Mouse (Mus musculus) embryonic stem cell, embryonic (primary cell): ENCODE measurements around the gene Padi6.

Experiments used
- CTCF ChIA-PET, 4 experiments: fragments of 300-600 bp in 2 of 4; fragments of 350-600 bp in 2 of 4; sonication (Branson Sonifier 250); formaldehyde crosslinking; loops; one replicate each; lab custom pipeline; 2022; ENCODE audit warnings: inconsistent platforms in 2 of 4; lab: Charles Lee
- POLR2A ChIA-PET, 4 experiments: fragments of 300-600 bp in 2 of 4; fragments of 350-600 bp in 2 of 4; sonication (Branson Sonifier 250); formaldehyde crosslinking; loops; one replicate each; lab custom pipeline; 2022; ENCODE audit warnings: antibody characterized with exemption in 4 of 4, inconsistent platforms in 1 of 4; lab: Charles Lee

Gene Padi6

DNA sequence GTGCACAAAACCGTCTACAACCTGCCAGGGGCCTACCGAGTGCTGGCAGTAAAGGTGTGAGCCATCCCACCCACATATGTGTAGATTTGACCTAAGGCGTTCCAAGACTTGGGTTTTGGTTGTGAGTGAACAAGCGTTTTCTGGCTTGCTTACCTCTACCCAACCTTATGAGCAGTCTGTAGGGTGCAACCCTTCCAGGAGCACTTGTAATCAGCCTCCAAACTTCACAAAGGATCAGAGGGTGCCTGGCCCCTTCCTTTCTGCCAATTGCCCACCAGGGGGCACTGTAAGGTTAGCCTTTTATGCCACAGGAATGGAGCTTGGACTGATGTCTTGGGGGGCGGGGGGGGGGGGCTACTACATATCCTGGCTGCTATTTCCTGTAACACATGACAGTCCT is 18.6 kb downstream of the Padi6 start:
- CTCF ChIA-PET = interaction anchor here (0.5 to 2.3 kb wide), 43 partner anchors 9 to 1616 kb away, joined by 3 to 27 read pairs (median 4); partner anchors contain the start of gene Padi6 (in 2 of the 4)
- POLR2A ChIA-PET = interaction anchor here (0.6 to 17.6 kb wide), 24 partner anchors 9 to 1048 kb away, joined by 3 to 362 read pairs (median 4); partner anchors contain the start of gene Padi6 (in 1 of the 4)

DNA sequence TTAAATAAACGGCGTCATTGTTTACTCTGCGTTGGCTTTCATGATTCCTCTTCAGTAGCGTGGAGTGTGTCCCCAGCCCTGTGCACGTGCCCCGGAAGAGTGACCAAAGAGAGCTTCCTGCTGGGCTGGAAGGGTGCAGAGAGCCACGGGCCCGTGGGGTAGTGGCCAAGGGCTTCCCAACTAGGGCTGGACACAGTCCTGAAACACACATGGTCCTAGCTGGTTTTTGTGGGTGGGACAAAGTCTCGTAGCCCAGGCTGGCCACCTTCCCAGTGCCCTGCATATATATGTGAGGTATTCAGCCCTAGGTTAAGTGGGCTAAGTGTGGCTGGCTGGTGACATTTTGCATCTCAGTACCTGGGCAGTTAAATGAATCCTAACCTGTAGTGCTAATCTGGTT is 19.3 kb downstream of the Padi6 start:
- POLR2A ChIA-PET = interaction anchor here in 3 of 4 experiments (0.5 to 17.6 kb wide), 14 partner anchors 8 to 319 kb away, joined by 3 to 362 read pairs (median 3); no protein-coding TSS in a partner anchor
- CTCF ChIA-PET = interaction anchor here (0.6 to 2.3 kb wide), 11 partner anchors 9 to 225 kb away, joined by 3 to 27 read pairs (median 4); no protein-coding TSS in a partner anchor

DNA sequence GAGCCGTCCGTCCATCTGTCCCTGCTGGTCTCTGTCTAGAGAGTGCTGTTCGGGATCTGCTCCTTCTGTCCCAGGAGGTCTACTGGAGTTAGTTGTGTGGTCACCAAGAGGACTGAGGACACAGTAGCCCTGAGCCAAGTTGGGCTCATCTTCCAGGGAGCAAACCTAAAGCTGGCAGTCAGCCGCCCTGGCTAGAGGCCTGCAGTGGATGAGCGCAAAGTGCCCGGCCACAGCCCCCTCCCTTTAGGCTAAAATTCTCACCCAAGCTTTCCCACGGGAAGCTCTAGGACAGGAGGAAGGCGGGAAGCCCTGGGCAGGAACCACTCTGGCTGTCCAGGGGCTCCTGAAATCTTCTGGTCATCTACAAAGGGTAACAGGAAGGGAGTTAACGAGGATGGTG is 19.7 kb downstream of the Padi6 start:
- CTCF ChIA-PET = interaction anchor here in 3 of 4 experiments (0.9 to 1.7 kb wide), 4 partner anchors 9 to 10 kb away, joined by 3 to 15 read pairs (median 4); no protein-coding TSS in a partner anchor
- POLR2A ChIA-PET = interaction anchor here in 3 of 4 experiments (0.7 to 17.6 kb wide), 8 partner anchors 8 to 144 kb away, joined by 3 to 362 read pairs (median 3); no protein-coding TSS in a partner anchor

DNA sequence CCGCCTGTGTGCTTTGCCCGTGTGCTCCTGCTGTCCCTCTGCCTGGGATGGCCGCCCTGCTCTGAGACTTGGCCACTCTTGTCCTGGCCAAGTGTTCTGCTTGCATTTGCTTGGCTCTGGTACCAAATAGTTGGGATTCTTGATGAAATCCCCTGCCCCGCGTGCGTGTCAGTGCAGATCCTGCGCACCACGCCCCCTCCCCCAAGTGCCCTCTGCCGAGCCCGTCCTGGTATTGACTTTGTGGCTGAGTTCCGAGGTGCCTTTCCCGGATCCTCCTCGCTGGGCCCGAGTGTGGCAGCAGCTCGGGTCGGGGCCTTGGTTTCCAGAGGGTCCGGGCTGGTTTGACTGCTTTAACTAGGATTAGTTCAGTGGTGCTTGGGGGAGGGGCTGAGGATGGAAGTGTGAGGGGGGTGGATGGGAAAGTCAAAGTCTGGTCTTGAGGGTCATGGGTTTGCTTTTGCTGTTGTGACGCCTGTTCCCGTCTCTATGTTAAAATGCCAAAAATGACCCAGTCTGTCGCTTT is 20.4 kb downstream of the Padi6 start:
- CTCF ChIA-PET = interaction anchor here in 2 of 4 experiments (1.2 to 1.3 kb wide), 2 partner anchors 11 to 42 kb away, joined by 3 to 4 read pairs; no protein-coding TSS in a partner anchor
- POLR2A ChIA-PET = interaction anchor here in 2 of 4 experiments (0.8 to 17.6 kb wide), 6 partner anchors 9 to 22 kb away, joined by 3 to 362 read pairs (median 4); partner anchors contain the start of gene Rcc2 (in 1 of the 2)

GRCm38 (mm10) chr4:140720091-140720490 is 22.4 kb downstream of the Padi6 start:
- ChIA-PET CTCF (interaction anchor here in 1 of 4 experiments (1.6 kb wide), 1 partner anchor 11 kb away, joined by 5 read pairs; no protein-coding TSS in a partner anchor), POLR2A (interaction anchor here in 3 of 4 experiments (0.7 to 17.6 kb wide), 6 partner anchors 10 to 71 kb away, joined by 3 to 362 read pairs (median 4); partner anchors contain the start of gene Rcc2 (in 1 of the 3))

GRCm38 (mm10) chr4:140718436-140718835 is 24.0 kb downstream of the Padi6 start:
- CTCF ChIA-PET = interaction anchor here (0.5 to 1.4 kb wide), 8 partner anchors 11 to 282 kb away, joined by 3 to 15 read pairs (median 4); no protein-coding TSS in a partner anchor

DNA sequence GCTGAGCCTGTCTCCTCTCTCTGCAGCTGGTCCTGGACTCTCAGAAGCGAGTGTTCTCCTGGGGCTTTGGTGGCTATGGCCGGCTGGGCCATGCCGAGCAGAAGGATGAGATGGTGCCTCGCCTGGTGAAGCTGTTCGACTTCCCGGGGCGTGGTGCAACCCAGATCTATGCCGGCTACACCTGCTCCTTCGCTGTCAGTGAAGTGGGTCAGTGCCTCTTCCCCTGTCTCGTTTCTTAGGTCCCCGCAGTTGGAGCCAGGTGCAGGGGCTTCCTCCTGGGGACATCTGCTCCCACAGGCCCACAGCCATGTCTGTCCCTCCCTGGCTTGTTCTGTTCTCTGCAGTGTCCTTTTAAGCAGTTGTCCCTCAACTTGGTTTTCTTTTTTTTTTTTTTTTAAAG is 25.4 kb downstream of the Padi6 start:
- CTCF ChIA-PET = no interaction called here
- POLR2A ChIA-PET = interaction anchor here in 3 of 4 experiments (0.6 to 17.6 kb wide), 7 partner anchors 3 to 226 kb away, joined by 3 to 362 read pairs (median 3); partner anchors contain the start of gene Rcc2 (in 2 of the 3)

More at GRCm38 (mm10) chr4:140718436-140718835, 24.0 kb downstream of the Padi6 start:
- POLR2A ChIA-PET = interaction anchor here (0.6 to 17.6 kb wide), 15 partner anchors 8 to 239 kb away, joined by 3 to 362 read pairs (median 3); no protein-coding TSS in a partner anchor

DNA sequence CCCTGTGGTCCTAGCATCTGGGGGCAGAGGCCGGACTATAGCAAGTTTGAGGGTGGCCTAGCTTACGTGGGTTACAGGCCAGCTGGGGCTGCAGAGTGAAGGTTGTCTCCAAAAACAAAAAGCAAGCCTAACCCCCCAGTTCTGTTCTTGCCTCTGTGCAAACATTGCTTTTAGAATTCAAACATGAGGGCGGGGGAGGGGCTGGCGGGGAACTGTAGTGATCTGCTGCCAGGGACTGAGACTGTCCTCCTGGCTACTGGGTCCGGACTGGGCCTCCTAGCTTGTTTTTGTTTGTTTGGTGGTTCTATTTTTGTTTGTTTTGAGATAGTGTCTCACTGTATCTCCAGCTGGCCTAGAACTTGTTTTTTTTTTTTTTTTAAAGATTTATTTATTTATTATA is 27.9 kb downstream of the Padi6 start:
- ChIA-PET POLR2A (interaction anchor here (0.7 to 17.6 kb wide), 9 partner anchors 5 to 29 kb away, joined by 3 to 362 read pairs (median 10); partner anchors contain the start of gene Rcc2 (in 1 of the 4)), CTCF (interaction anchor here in 3 of 4 experiments (1.1 to 1.5 kb wide), 3 partner anchors 10 to 154 kb away, joined by 3 to 5 read pairs (median 4); no protein-coding TSS in a partner anchor)

DNA sequence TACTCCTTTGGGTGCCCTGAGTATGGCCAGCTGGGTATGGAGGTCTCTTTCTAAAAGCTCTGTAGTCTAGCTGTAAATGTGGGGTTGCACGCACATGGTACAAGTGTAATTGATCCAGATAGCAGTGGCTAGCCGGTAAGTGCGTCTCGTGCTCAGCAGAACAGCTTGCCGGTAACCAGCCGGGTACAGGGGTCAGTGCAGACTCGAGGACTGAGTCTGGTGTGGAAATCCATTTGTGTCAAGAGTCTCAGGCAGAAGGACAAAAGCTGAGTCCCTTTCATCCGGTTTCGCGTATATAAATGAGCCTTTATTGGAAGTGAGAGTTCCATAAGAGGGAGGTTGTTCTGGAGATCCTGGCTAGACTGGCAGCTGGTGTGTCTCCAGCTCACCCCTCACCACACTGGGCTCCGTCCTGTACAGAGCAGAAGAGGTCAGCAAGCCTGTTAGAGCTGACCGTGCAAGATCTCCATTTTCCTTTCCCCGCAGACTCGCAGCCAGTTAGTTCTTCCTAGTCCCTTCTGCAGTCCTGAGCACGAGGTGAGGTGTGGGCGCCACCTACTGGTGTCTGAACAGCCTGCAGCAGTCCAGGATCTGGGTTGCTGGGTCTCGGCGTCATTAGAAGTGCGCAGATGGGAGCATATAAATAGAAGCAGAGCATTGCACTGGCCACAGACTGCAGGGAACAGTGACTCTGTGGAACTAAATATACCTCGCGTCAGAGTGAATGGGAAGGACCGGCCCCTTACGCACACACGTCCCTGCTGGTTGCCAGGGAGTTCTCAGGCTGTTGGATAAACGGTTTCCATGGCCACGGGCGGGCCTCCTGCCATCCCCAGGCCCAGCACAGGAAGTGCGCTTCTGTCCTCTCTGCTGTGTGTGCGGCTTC is 28.7 kb downstream of the Padi6 start:
- ChIA-PET CTCF (interaction anchor here (0.6 to 1.8 kb wide), 16 partner anchors 9 to 619 kb away, joined by 3 to 12 read pairs (median 4); no protein-coding TSS in a partner anchor), POLR2A (interaction anchor here (0.5 to 17.6 kb wide), 15 partner anchors 4 to 139 kb away, joined by 3 to 362 read pairs (median 6); partner anchors contain the start of gene Rcc2 (in 1 of the 4))

DNA sequence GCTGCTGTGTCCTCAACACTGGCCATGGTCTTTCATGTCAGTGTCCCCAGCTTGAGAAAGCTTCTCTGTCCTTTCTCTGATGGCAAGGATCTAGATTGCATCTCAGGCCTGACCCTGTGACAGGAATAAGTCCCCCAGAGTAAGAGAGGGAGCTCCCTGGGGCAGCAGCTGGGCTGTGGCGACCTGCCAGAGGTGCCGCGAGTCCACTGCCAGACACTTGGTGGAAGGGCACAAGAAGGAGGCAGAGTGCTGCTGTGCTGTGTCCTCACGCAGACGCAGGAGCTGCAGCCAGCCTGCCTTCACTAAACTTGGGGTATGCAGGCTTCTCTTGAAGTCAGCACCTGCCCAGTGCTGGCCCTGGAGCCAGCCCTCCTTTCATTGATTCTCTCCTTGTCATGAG is 31.1 kb downstream of the Padi6 start:
- ChIA-PET CTCF (interaction anchor here (0.5 to 2.0 kb wide), 12 partner anchors 8 to 992 kb away, joined by 3 to 8 read pairs (median 3); no protein-coding TSS in a partner anchor), POLR2A (interaction anchor here in 2 of 4 experiments (0.6 to 17.6 kb wide), 21 partner anchors 1 to 678 kb away, joined by 3 to 362 read pairs (median 5); partner anchors contain the start of gene Rcc2 (in 1 of the 2))

DNA sequence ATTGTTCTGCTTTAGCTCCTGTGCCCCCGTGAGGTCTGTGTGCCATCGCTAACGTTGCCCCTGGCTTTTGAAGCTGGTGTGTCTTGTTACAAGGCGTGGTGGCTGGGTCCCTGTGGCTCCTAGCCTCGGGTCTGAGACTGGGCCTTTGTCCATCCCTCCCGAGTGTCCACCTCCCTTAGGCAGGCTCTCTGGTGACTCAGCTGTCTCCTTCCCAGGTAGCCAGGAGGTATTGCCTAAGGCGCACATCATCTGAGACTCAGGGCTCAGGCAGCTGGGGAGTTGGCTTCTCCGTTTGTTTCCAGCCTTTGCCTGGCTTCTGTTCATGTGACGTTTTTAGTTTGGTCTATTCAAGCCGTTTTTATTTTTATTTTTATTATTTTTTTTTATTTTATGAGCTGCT is 31.7 kb downstream of the Padi6 start:
- CTCF ChIA-PET = interaction anchor here in 3 of 4 experiments (0.6 to 2.0 kb wide), 9 partner anchors 12 to 991 kb away, joined by 3 to 6 read pairs (median 4); no protein-coding TSS in a partner anchor
- POLR2A ChIA-PET = interaction anchor here in 3 of 4 experiments (0.6 to 16.0 kb wide), 16 partner anchors 7 to 678 kb away, joined by 3 to 362 read pairs (median 4); partner anchors contain the start of gene Rcc2 (in 1 of the 3)

DNA sequence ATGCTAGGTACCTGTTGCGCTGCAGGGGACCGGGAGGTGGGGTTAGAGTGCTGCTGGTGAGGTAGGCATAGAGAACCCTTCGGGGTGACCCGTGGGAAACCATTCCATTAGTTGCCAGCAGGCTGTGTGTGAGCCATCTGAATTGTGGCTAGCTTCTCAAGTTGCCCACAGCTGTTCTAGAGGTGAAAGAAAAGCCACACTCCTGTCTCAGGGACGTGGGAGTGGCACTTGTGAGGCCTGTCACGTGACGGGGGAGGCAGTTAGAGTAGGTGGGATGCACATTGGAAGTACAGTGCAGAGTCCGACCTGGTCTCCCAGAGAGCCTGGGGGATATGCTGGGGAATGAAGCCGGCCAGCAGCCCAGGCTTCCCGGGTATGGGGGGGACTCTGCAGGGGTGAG is 32.8 kb downstream of the Padi6 start:
- CTCF ChIA-PET = interaction anchor here in 2 of 4 experiments (1.2 to 1.6 kb wide), 2 partner anchors 15 to 35 kb away, joined by 5 to 7 read pairs; no protein-coding TSS in a partner anchor
- POLR2A ChIA-PET = interaction anchor here in 2 of 4 experiments (1.0 to 16.0 kb wide), 10 partner anchors 8 to 44 kb away, joined by 3 to 362 read pairs (median 6); no protein-coding TSS in a partner anchor

GRCm38 (mm10) chr4:140709111-140709510 is 33.3 kb downstream of the Padi6 start:
- ChIA-PET CTCF (interaction anchor here in 2 of 4 experiments (1.2 to 1.6 kb wide), 2 partner anchors 15 to 35 kb away, joined by 5 to 7 read pairs; no protein-coding TSS in a partner anchor), POLR2A (interaction anchor here (0.6 to 16.0 kb wide), 11 partner anchors 8 to 45 kb away, joined by 3 to 362 read pairs (median 4); no protein-coding TSS in a partner anchor)

DNA sequence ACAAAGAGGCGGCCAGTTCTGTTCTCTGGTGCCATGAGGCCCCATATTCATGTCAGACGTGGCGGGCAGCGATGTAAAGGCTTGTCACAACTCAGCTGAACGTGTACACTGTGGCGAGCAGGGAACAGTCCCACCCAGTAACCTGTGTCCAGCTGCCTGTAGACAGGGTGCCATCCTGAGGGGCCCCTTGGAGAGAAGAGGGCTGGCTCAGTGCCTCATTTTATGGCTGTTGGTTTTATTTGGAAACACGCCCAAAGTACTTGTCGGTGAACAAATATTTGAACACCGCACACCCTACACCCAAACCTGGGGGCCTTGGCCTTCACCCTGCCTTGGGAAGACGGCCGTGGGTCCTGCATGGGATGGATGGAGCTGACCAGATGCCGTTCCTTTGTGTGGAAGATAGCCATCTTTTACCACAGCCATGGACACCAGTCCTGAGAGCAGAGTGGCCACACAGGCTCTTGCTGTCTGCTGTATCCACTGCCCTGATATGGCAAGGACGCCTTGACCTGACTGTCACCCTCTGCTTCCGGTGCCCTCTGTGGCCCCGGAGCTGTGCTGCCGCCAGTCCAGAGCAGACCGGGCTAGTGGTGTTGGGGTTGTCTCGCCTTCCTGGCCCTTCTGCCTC is 34.0 kb downstream of the Padi6 start:
- ChIA-PET POLR2A (interaction anchor here (0.6 to 16.0 kb wide), 17 partner anchors 7 to 46 kb away, joined by 3 to 362 read pairs (median 4); no protein-coding TSS in a partner anchor), CTCF (interaction anchor here in 3 of 4 experiments (1.0 to 1.8 kb wide), 4 partner anchors 16 to 42 kb away, joined by 3 to 7 read pairs (median 5); no protein-coding TSS in a partner anchor)

GRCm38 (mm10) chr4:140707615-140708014 is 34.8 kb downstream of the Padi6 start:
- ChIA-PET CTCF (interaction anchor here in 2 of 4 experiments (0.6 to 1.8 kb wide), 6 partner anchors 10 to 194 kb away, joined by 3 to 6 read pairs (median 4); no protein-coding TSS in a partner anchor), POLR2A (interaction anchor here in 3 of 4 experiments (0.7 to 16.0 kb wide), 18 partner anchors 8 to 264 kb away, joined by 3 to 362 read pairs (median 5); no protein-coding TSS in a partner anchor)

GRCm38 (mm10) chr4:140704166-140704565 is 38.3 kb downstream of the Padi6 start:
- ChIA-PET CTCF (interaction anchor here in 3 of 4 experiments (0.5 to 2.6 kb wide), 9 partner anchors 9 to 298 kb away, joined by 3 to 12 read pairs (median 5); no protein-coding TSS in a partner anchor), POLR2A (interaction anchor here (0.6 to 16.0 kb wide), 43 partner anchors 8 to 1304 kb away, joined by 3 to 362 read pairs (median 5); partner anchors contain the start of gene Klhdc7a (in 1 of the 4))
